Mouse (Mus musculus): ENCODE data around the gene Pigu.
A peak's percentile ranks its signal among the peaks of the same experiment; 100 is the strongest.

Pigu gene

DNA sequence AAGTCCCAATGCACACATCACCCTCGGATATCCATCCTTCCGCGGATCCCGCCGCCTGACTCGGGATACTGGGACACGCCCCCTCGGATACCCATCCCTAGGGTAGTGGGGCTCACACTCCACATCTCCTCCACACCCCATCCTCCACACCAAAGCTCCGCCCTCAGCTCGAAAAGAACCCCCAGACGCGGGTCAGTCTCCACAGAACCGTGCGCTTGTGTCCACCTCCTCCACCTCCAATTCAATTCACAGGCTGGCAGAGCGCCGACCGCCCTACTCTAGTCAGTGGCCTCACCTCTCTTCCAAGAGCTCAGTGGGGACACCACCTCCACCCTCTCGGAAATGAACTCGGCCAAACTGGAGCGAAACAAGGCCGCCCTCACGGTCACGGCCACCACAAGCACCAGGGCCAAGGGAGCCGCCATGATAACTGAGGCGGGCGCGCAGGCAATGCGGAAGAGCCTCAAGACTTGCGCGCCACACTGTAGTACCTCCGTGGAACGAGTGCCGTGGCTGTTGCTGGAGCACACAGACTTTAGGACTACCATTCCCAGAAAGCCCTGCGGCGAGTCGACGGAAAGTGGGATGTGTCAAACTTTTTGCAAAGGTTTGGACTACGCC, at the start of gene Pigu:
TSS of gene Pigu (minus strand) at position 460 of the 621 bp plus-strand sequence.
- peak; percentile 89 for DNase-seq

- no peak for DNase-seq
Measured at GRCm38 (mm10) chr2:155404635-155405034, 47.4 kb upstream of the Pigu start.

DNA sequence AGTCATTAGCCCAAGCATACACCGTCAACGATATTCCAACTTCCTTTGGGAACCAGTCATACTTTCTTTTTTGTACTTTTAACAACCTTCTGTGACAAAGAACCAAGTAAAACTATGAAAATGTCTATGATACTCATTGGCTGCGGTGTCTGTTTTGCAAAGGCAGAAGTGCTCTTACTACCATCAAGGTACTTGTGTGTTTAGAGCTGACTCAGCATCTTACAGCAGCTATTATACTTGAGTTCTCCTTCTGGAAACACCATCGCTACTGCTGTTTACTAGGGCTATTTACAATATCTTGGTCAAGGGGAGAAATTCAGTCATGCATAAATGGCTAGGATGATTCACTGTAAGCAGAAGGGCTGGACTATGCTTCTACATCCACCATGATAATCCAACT, 44.7 kb upstream of the Pigu start:
- no peak for DNase-seq

GRCm38 (mm10) chr2:155400276-155400675, 43.0 kb upstream of the Pigu start:
- DNase-seq = no peak

GRCm38 (mm10) chr2:155394586-155394985, 37.4 kb upstream of the Pigu start:
- DNase-seq = no peak

- DNase-seq = no peak
Measured at GRCm38 (mm10) chr2:155388573-155388972, 31.3 kb upstream of the Pigu start.

DNA sequence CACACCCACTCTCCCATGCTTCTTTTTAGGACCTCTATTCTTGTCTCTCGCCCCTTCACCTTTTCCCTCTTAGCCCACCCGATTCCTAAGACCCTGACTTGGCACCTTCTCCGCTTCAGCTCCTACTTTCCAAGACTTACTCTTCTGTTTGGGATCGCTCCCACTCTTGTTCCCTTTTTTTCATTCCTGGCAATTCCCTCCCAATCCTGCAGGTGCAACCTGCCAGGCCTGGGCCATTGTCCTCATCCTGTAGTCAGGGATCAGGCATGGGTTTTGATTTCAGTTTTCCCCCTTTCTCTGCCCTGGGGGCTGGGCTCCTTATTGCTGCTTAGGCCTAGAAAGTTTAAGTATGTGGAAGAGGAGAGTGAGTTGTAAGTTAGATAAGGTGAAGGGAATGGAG, 29.8 kb upstream of the Pigu start:
- DNase-seq = no peak

- DNase-seq = peak; percentile 29
Measured at GRCm38 (mm10) chr2:155386534-155386899, 29.3 kb upstream of the Pigu start.

GRCm38 (mm10) chr2:155385731-155386533, 28.7 kb upstream of the Pigu start:
- no peak for DNase-seq

- DNase-seq = peak; percentile 87
Measured at GRCm38 (mm10) chr2:155385090-155385489, 27.9 kb upstream of the Pigu start.

GRCm38 (mm10) chr2:155382791-155383438, 25.7 kb upstream of the Pigu start:
- no peak for DNase-seq

DNA sequence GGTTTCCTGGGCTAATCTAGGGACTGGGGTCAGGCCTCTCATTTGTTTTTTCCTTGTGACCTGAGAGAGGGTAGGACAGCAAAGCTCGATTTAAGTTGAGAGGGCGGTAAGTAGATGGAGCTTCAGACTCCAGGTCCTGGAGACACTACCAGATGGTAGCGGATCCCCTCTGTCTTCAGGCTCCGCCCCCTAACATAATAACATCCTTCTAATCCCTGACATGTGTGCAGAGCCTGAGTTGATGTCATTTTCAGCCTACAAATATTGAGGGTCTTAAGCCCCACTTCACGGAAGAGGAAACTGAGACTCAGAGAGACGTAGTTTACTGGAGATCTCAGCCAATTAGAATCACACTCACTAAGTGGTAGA, 25.1 kb upstream of the Pigu start:
- no peak for DNase-seq

- peak; percentile 98 for DNase-seq
Measured at GRCm38 (mm10) chr2:155381643-155382331, 24.6 kb upstream of the Pigu start.

- no peak for DNase-seq
Measured at GRCm38 (mm10) chr2:155381060-155381437, 23.8 kb upstream of the Pigu start.

DNA sequence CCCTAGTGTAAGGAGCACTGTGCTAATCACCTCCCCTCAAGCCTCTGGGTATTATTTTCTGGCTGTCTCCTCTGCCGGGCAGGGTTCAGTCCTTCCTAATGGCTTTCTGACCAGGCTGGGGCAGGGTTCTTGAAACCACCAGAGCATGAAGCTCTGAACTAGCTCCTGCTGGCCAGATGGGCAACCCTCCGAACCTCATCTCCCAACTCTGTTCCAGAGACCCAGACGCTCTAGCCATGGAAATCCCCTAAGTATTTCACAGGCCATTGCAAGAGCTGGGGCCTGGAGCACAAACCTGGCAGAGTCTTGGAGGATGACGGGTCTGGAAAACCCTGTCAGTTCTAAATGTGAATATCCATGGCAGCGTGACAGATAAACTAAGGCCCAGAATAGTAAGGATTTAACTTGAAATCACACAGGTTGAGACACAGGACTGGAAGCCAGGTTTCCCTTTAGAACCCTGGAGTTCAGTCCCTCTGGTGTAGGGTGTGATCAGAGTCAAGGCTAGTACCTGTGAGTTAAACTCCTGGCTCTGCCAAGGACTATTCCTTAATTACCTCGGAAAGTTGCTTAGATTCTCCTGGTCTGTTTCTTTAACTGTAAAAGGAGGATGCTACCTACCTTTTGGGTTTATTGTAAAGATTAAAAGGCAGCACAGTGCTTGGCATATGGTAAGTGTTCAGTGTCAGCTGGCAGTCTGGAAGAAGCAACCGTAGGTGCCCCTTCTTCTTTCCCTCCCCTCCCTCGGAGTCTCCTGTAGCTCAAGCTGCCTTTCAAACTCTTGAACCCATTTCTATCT, 23.2 kb upstream of the Pigu start, which contains the start of gene Trp53inp2:
TSS of gene Trp53inp2 (plus strand) at position 799 of the 799 bp plus-strand sequence.
- DNase-seq = no peak

- DNase-seq = no peak
Measured at GRCm38 (mm10) chr2:155376191-155376590, 19.0 kb upstream of the Pigu start.

DNA sequence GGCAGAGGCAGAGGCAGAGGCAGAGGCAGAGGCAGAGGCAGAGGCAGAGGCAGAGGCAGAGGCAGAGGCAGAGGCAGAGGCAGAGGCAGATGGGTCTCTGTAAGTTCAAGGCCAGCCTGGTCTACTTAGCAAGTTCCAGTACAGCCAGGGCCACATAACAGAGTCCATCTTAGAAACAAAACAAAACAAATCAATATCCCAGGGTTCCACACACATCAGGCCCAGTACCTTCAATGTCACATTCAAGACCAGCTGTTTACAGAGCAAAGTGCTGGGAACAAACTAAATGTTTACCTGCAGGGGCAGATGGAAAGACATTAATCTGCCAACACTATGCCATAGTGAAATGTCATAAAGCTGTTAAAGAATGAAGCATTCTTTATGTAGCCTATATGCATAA, 17.3 kb upstream of the Pigu start:
- DNase-seq = no peak

DNA sequence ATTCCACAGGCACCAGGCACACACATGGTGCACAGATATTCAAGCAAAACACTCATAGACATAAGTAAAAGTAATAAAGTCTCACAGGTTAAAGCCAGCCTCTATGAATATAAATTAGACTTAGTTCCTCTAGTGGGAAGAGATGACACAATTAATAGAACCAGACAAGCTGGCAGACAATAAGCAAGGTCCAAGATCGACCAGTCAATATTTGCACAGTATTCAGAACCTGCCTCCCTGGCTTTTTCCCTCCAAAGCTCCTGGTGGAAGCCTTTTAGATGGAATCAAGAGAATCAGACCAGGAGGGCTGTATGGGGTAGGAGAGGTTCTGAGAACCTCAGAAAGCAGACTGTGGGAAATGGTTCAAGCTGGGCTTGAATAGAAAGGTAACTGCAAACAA, 16.7 kb upstream of the Pigu start:
- DNase-seq = no peak

DNA sequence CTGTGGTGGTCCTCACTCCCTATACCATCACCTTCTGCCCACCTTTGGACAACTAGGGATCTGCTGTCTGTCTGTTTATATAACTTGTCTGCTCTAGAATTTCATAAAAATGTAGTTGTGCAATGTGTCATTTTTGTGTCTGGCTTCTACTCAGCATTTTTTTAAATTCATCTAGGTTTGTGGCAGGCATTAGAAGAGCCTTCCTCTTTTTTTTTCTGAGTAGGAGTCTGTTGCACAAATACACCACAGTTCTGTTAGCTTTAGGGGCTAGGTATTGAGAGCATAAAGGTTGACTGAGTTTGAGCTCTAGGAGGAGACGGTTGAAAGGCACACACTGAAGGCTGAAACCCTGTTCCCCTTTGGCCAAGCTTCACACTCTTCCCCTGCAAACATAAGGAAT, 16.1 kb upstream of the Pigu start:
- no peak for DNase-seq

- DNase-seq = no peak
Measured at GRCm38 (mm10) chr2:155372451-155372850, 15.2 kb upstream of the Pigu start.

DNA sequence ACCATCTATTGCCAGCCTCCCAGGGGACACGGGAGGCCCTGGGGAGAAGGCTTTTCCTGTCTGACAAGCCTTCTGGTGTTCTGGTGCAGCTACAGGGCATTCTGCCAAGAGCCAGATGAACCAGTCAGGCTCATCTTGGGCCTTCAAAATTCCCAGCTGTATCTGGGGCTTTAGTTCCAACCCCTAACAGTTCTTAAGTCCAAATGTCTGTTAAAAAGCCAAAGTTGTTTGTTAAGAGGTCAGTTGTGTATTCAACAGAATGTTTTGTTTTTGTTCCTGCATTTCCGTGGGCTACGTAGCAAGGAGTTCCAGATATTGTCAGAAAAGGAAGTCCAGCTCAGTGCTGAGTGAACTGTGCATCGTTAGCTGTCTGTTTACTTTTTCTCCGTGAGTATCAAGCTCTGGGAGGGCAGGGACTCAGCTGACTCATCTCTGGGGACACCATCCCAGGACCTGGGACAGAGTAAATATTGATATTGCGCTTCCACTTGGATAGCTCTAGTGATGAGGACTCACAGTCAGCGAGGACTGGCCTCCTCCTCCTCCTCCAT, 12.2 kb upstream of the Pigu start:
- DNase-seq = no peak

DNA sequence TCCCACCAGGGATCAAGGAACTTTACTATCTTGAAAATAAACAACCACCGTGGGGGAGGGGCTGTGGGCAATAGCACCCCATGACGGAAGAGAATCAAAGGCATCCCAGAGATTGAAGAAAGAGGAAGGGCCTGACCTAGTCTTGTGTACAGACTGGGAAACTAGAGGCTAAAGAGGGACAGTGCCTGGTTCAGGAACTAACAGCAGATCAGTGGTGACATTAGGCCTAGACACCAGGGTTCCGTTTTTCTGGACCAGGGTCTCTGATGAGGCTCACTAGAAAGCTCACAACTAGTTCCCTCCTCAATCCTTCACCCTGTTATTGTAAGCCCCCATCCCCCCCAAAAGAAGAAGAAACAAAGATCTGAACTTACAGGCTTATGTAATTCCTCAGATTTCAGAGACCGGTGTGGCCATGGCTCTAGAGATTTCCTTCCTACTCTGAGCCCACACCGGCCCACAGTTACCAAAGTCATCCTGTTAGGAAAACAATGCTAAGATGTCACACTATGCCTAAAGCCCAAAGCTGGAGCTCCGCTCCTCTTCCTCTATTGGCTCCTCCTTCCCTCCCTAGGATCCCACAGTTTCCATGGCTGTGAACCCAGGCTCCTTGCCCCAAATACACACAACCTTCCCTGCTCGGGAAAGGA, 10.5 kb upstream of the Pigu start:
- no peak for DNase-seq
